ENCODE assay signal across 13 mouse cellular contexts in the genomic region with DNA sequence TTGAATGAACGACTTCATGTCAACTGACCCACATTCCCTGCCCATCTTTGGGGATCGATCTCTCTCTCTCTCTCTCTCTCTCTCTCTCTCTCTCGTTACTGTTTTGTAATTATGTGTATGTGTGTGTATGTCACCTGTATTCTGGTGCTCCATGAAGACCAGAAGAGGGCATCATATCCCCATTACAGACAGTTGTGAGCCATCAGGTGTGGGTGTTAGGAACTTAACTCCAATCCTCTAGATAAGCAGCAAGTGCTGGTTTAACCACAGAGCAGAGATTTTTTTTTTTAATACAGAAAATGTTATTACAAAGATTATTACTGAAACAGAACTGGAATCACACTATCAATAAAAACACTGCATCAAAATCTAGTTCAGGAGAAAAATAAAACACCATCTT. TPM values are rescaled to one million over a fixed set of nuclear protein-coding genes. Genes with fewer than 3 reads are reported as not detected.
A peak's percentile ranks its signal among the peaks of the same experiment; 100 is the strongest.
DNase-seq lines count a peak whose midpoint lies in the region; ATAC-seq and TF ChIP-seq lines count a peak whose summit lies in the region.
"Had no signal": no experiment of that assay in that cellular context is flagged by ENCODE, and none has a peak within 500 bp of the region (broad histone marks: within the 10 kb centered on the region; RNA-seq: fewer than 3 reads in every experiment).

No protein-coding gene starts in this region.

- no peaks in the 10 kb centered on the region for H3K9me3 ChIP-seq in kidney, embryonic 14.5 days (ENCODE audit: control insufficient read depth, low read length)
- no peaks in the 10 kb centered on the region for H3K9me3 ChIP-seq in embryonic facial prominence, embryonic 13.5 days
- H3K9me3 ChIP-seq in hindbrain, postnatal 0 days (ENCODE audit: low read length), result no peaks in the 10 kb centered on the region

- TF ChIP-seq CTCF in hindbrain, postnatal 0 days (IDR thresholded peaks at IDR 0.05; ENCODE audit: low read depth), result 0 out of 2 replicates have a peak, but pooled peaks have one; percentile 6

- no peak for TF ChIP-seq POLR2A in myocyte (IDR thresholded peaks at IDR 0.05; ENCODE audit: insufficient read length, low read depth)

- no peaks in the 10 kb centered on the region for H3K27me3 ChIP-seq in kidney, embryonic 14.5 days (ENCODE audit: control insufficient read depth, insufficient read depth, low read length)
- no peaks in the 10 kb centered on the region for H3K27me3 ChIP-seq in embryonic facial prominence, embryonic 13.5 days
- H3K27me3 ChIP-seq in hindbrain, postnatal 0 days (ENCODE audit: insufficient read depth, low read length), result no peaks in the 10 kb centered on the region
- H3K27me3 ChIP-seq in myocyte (ENCODE audit: control insufficient read depth, insufficient read depth, insufficient read length), result no peaks in the 10 kb centered on the region

- H3K36me3 ChIP-seq in kidney, embryonic 14.5 days (ENCODE audit: control insufficient read depth, insufficient read depth, low read length), result no peaks in the 10 kb centered on the region
- H3K36me3 ChIP-seq in embryonic facial prominence, embryonic 13.5 days, result no peaks in the 10 kb centered on the region
- no peaks in the 10 kb centered on the region for H3K36me3 ChIP-seq in hindbrain, postnatal 0 days (ENCODE audit: insufficient read depth, low read length)
- no peaks in the 10 kb centered on the region for H3K36me3 ChIP-seq in myocyte (ENCODE audit: control insufficient read depth, insufficient read depth)

- H3K4me2 ChIP-seq in kidney, embryonic 14.5 days (replicated peaks; ENCODE audit: low read depth, low read length), result peak overlapping the region; percentile 66; the same call in 1 of the 2 replicates
- peak overlapping the region; percentile 66; the same call in 1 of the 2 replicates for H3K4me2 ChIP-seq in embryonic facial prominence, embryonic 13.5 days
- H3K4me2 ChIP-seq in hindbrain, postnatal 0 days (ENCODE audit: low read depth, low read length), result peak overlapping the region; percentile 76
- H3K4me2 ChIP-seq in myocyte (ENCODE audit: low read depth), result peak overlapping the region; percentile 97

- DNase-seq in kidney, postnatal 10 days, result no peak
- DNase-seq in hindbrain, postnatal 0 days (ENCODE audit: low spot score), result no peak
- no peak for DNase-seq in ovary, adult 18-20 months (ENCODE audit: low spot score)
- DNase-seq in adrenal gland, postnatal 14 days, result no peak
- DNase-seq in gastrocnemius, postnatal 4 days (ENCODE audit: low spot score in 2 of 2), result no peak
- DNase-seq: gastrocnemius, postnatal 25 days; kidney, adult 8-10 months; left cerebral cortex, postnatal 4 days; thymus, adult 18-20 months had no signal

- H3K79me2 ChIP-seq in myocyte (ENCODE audit: control insufficient read depth, insufficient read depth), result peaks cover 65% of the 10 kb centered on the region

- WGBS in kidney, embryonic 14.5 days, result 94% methylated on average over 3 of the region's 3 CpGs
- WGBS in embryonic facial prominence, embryonic 13.5 days, result 88% methylated on average over 3 of the region's 3 CpGs
- 76% methylated on average over 3 of the region's 3 CpGs for WGBS in hindbrain, postnatal 0 days

- H3K4me1 ChIP-seq in kidney, embryonic 14.5 days (ENCODE audit: control insufficient read depth, insufficient read depth, low read length), result peaks cover 6% of the 10 kb centered on the region; the same call in 1 of the 2 replicates
- peaks cover 7% of the 10 kb centered on the region for H3K4me1 ChIP-seq in embryonic facial prominence, embryonic 13.5 days
- peaks cover 8% of the 10 kb centered on the region; the same call in 1 of the 2 replicates for H3K4me1 ChIP-seq in hindbrain, postnatal 0 days (ENCODE audit: insufficient read depth, low read length)

- no peak overlapping the region for H3K9ac ChIP-seq in kidney, embryonic 14.5 days (ENCODE audit: low read depth, low read length)
- H3K9ac ChIP-seq in embryonic facial prominence, embryonic 13.5 days, result no peak overlapping the region
- peak overlapping the region; percentile 95; the same call in 1 of the 2 replicates for H3K9ac ChIP-seq in hindbrain, postnatal 0 days (replicated peaks; ENCODE audit: low read length)

- H3K27ac ChIP-seq in kidney, embryonic 14.5 days (ENCODE audit: low read depth, low read length), result no peak overlapping the region
- H3K27ac ChIP-seq in embryonic facial prominence, embryonic 13.5 days, result no peak overlapping the region
- H3K27ac ChIP-seq in hindbrain, postnatal 0 days, result no peak overlapping the region

- no peak for ATAC-seq in kidney, embryonic 14.5 days (ENCODE audit: low FRiP score, low TSS enrichment)
- no peak for ATAC-seq in embryonic facial prominence, embryonic 13.5 days (ENCODE audit: insufficient number of reproducible peaks, insufficient read depth, low FRiP score, low TSS enrichment, low read depth)
- ATAC-seq in hindbrain, postnatal 0 days, result no peak
- ATAC-seq: CD4-positive, CD25-positive, alpha-beta regulatory T cell, adult 4 months had no signal

- H3K4me3 ChIP-seq in kidney, embryonic 14.5 days (ENCODE audit: low read length), result peak overlapping the region; percentile 96; the same call in 1 of the 2 replicates
- H3K4me3 ChIP-seq in embryonic facial prominence, embryonic 13.5 days, result no peak overlapping the region
- peak overlapping the region; percentile 97 for H3K4me3 ChIP-seq in hindbrain, postnatal 0 days (ENCODE audit: low read length)
- peak overlapping the region; percentile 69 for H3K4me3 ChIP-seq in myocyte

- H3ac ChIP-seq in myocyte (ENCODE audit: control insufficient read depth, insufficient read length), result no peak overlapping the region

TF ChIP-seq in myocyte, 11 proteins besides CTCF, POLR2A, EP300 and RAD21:
- no peak for TF ChIP-seq REST (IDR thresholded peaks at IDR 0.05; ENCODE audit: insufficient read depth, insufficient read length)

RNA-seq across cellular contexts. Expression of a gene that starts 1.9 kb away (rescaled TPM):
- 59.3 and 110 TPM in 2 replicates for polyA plus RNA-seq in kidney, embryonic 14.5 days (2014; fragmentation: Nextera tagmentation; extraction: Ambion mirVana)
- 83.0 and 86.2 TPM in 2 replicates for polyA plus RNA-seq in embryonic facial prominence, embryonic 13.5 days (2015; fragmentation: Nextera tagmentation; extraction: Ambion mirVana)
- 141 and 144 TPM in 2 replicates for total RNA-seq in hindbrain, postnatal 0 days (2014; rRNA removed)
- polyA plus RNA-seq in hindbrain, postnatal 0 days (2015; fragmentation: Nextera tagmentation; extraction: Ambion mirVana), result 139 TPM in 2 replicates
- polyA plus RNA-seq in myocyte (2012; fragmentation: generic; extraction: Trizol), result 51.0 TPM
- 19.7 and 29.9 TPM in 2 replicates for total RNA-seq in adrenal gland, postnatal 14 days (2021)
- 10 to 100 TPM; 30.9 to 36.3 TPM for total RNA-seq in gastrocnemius, postnatal 4 days (2021)
